Mouse (Mus musculus) kidney, adult 8-10 months (tissue): ENCODE results near the gene Aldoart2.
"Not testable (repeated sequence)": the region's sequence is repeated elsewhere in the genome, so short reads cannot be mapped to it uniquely, and the experiment has no call there.

Source experiments
- DNase-seq, 2 experiments: peaks; one replicate each; pipeline ENCODE4 v3.0.0; 2022

Gene Aldoart2

GRCm38 (mm10) chr12:55565206-55565605 is at the start of gene Aldoart2:
Gene Aldoart2, plus strand, starts transcription at chr12:55565239.
- no peak for DNase-seq

- DNase-seq = peak in 1 of 2 experiments; percentile 26
Measured at GRCm38 (mm10) chr12:55518061-55518738, 46.8 kb upstream of the Aldoart2 start.

GRCm38 (mm10) chr12:55526983-55527752 is 37.9 kb upstream of the Aldoart2 start:
- no peak for DNase-seq

GRCm38 (mm10) chr12:55536537-55537135 is 28.4 kb upstream of the Aldoart2 start:
- no peak for DNase-seq

GRCm38 (mm10) chr12:55537742-55538141 is 27.3 kb upstream of the Aldoart2 start:
- DNase-seq = no peak

- DNase-seq = no peak
Measured at GRCm38 (mm10) chr12:55538328-55538971, 26.6 kb upstream of the Aldoart2 start.

GRCm38 (mm10) chr12:55539157-55539556 is 25.9 kb upstream of the Aldoart2 start:
- no peak for DNase-seq

- DNase-seq = not testable (repeated sequence)
Measured at GRCm38 (mm10) chr12:55554901-55555300, 10.1 kb upstream of the Aldoart2 start.

GRCm38 (mm10) chr12:55557866-55558265 is 7.2 kb upstream of the Aldoart2 start:
- DNase-seq = no peak

- no peak for DNase-seq
Measured at GRCm38 (mm10) chr12:55559184-55559855, 5.7 kb upstream of the Aldoart2 start.

- peak; percentile 12 to 33 for DNase-seq
Measured at GRCm38 (mm10) chr12:55560025-55560690, 4.9 kb upstream of the Aldoart2 start.

GRCm38 (mm10) chr12:55563742-55564141 is 1.3 kb upstream of the Aldoart2 start:
- DNase-seq = no peak

- DNase-seq = no peak
Measured at GRCm38 (mm10) chr12:55564187-55564963, 664 bp upstream of the Aldoart2 start.

GRCm38 (mm10) chr12:55565867-55566266 is 828 bp downstream of the Aldoart2 start:
- no peak for DNase-seq

GRCm38 (mm10) chr12:55566837-55567236 is 1.8 kb downstream of the Aldoart2 start:
- DNase-seq = no peak

GRCm38 (mm10) chr12:55568466-55568865 is 3.4 kb downstream of the Aldoart2 start:
- DNase-seq = no peak

- no peak for DNase-seq
Measured at GRCm38 (mm10) chr12:55569676-55570075, 4.6 kb downstream of the Aldoart2 start.

GRCm38 (mm10) chr12:55570646-55571045 is 5.6 kb downstream of the Aldoart2 start:
- DNase-seq = no peak

- no peak for DNase-seq
Measured at GRCm38 (mm10) chr12:55571181-55571580, 6.1 kb downstream of the Aldoart2 start.

GRCm38 (mm10) chr12:55571661-55572060 is 6.6 kb downstream of the Aldoart2 start:
- no peak for DNase-seq

GRCm38 (mm10) chr12:55573089-55573488 is 8.1 kb downstream of the Aldoart2 start:
- DNase-seq = no peak
